Mouse (Mus musculus): ENCODE data around the gene 1600014C23Rik.

GRCm38 (mm10) chr17:45742371-45743147 lies 8.9 kb upstream of the 1600014C23Rik start:
- TF ChIP-seq HCFC1 (IDR thresholded peaks at IDR 0.05; ENCODE audit: borderline replicate concordance, insufficient read depth, low read length) (no peak), MAFK (IDR thresholded peaks at IDR 0.05; ENCODE audit: insufficient read depth, low read depth, low read length) (no peak), ZC3H11A (IDR thresholded peaks at IDR 0.05; ENCODE audit: borderline replicate concordance, low read depth, low read length) (no peak)
